Mouse (Mus musculus) left cerebral cortex, postnatal 4 days (tissue): ENCODE data around the gene Galnt7. TPM values are rescaled to one million over a fixed set of nuclear protein-coding genes. Genes with fewer than 3 reads are reported as not detected.
A peak's percentile ranks its signal among the peaks of the same experiment; 100 is the strongest.
"Not testable (repeated sequence)": the region's sequence is repeated elsewhere in the genome, so short reads cannot be mapped to it uniquely, and the experiment has no call there.

Experiments used
- DNase-seq: peaks from one replicate; pipeline ENCODE4 v3.0.0-alpha.2; 2022
- intact Hi-C: fragments of 180-260 bp; cut with DNase I; formaldehyde crosslinking; loops from one replicate; pipeline ENCODE4 v1.15.1; 2025
- total RNA-seq, 2 experiments: library from RNA; stranded (reverse); gene quantifications; 2 replicates each; pipeline ENCODE4 v1.2.3; 2021

Gene Galnt7
- total RNA-seq, 2 experiments from 2014 or later, result 10.9 to 13.0 TPM

- no peak for DNase-seq
- intact Hi-C loops, result no loop called here
Observed at GRCm38 (mm10) chr8:57508657-57509056, 144.2 kb downstream of the Galnt7 start.

- DNase-seq, result no peak
- intact Hi-C loops, result no loop called here
Observed at GRCm38 (mm10) chr8:57507556-57508063, 145.2 kb downstream of the Galnt7 start.

GRCm38 (mm10) chr8:57505500-57505899 is 147.3 kb downstream of the Galnt7 start:
- intact Hi-C loops, DNase-seq: not testable (repeated sequence)

GRCm38 (mm10) chr8:57503641-57504040 is 149.2 kb downstream of the Galnt7 start:
- intact Hi-C loops, result no loop called here

GRCm38 (mm10) chr8:57498847-57499511 is 153.9 kb downstream of the Galnt7 start:
- DNase-seq, result peak; percentile 69
- intact Hi-C loops, result no loop called here

More at GRCm38 (mm10) chr8:57503641-57504040, 149.2 kb downstream of the Galnt7 start:
- DNase-seq, result peak; percentile 77

GRCm38 (mm10) chr8:57498494-57498846 is 154.4 kb downstream of the Galnt7 start:
- intact Hi-C loops, result no loop called here
- DNase-seq, result no peak

- intact Hi-C loops, result no loop called here
Observed at GRCm38 (mm10) chr8:57491873-57492272, 161.0 kb downstream of the Galnt7 start.

GRCm38 (mm10) chr8:57489896-57490295 is 162.9 kb downstream of the Galnt7 start:
- intact Hi-C loops, result no loop called here
- DNase-seq, result no peak

More at GRCm38 (mm10) chr8:57491873-57492272, 161.0 kb downstream of the Galnt7 start:
- DNase-seq, result no peak

- no peak for DNase-seq
- intact Hi-C loops, result no loop called here
Observed at GRCm38 (mm10) chr8:57489366-57489765, 163.5 kb downstream of the Galnt7 start.

GRCm38 (mm10) chr8:57488312-57488765 is 164.5 kb downstream of the Galnt7 start:
- peak; percentile 61 for DNase-seq
- intact Hi-C loops, result no loop called here

GRCm38 (mm10) chr8:57487441-57488155 is 165.2 kb downstream of the Galnt7 start, which contains the start of gene Sap30:
Gene Sap30 (minus strand): TSS chr8:57487860.
- intact Hi-C loops, result no loop called here

GRCm38 (mm10) chr8:57486491-57487440 is 166.1 kb downstream of the Galnt7 start:
- DNase-seq, result peak; percentile 57
- intact Hi-C loops, result no loop called here

More at GRCm38 (mm10) chr8:57487441-57488155, 165.2 kb downstream of the Galnt7 start, which contains the start of gene Sap30:
- DNase-seq, result peak; percentile 100

- intact Hi-C loops, result no loop called here
- DNase-seq, result no peak
Observed at GRCm38 (mm10) chr8:57480606-57481005, 172.2 kb downstream of the Galnt7 start.

GRCm38 (mm10) chr8:57479700-57480099 is 173.1 kb downstream of the Galnt7 start:
- intact Hi-C loops, result no loop called here
- no peak for DNase-seq

GRCm38 (mm10) chr8:57478406-57478805 is 174.4 kb downstream of the Galnt7 start:
- intact Hi-C loops, result no loop called here
- no peak for DNase-seq

Other genes with a start within 250 kb of the Galnt7 start
- 10 to 100 TPM; 20.1 to 20.3 TPM for gene Scrg1, start 197.1 kb downstream of the Galnt7 start, total RNA-seq
- gene Sap30, start 165.2 kb downstream of the Galnt7 start, total RNA-seq, result 10 to 100 TPM; 12.5 to 13.8 TPM
- gene Hmgb2, start 141.1 kb downstream of the Galnt7 start, total RNA-seq, result 10 to 100 TPM; 22.1 to 32.1 TPM